Mouse (Mus musculus) layer of hippocampus, adult 11-12 months (tissue): Measurements from ENCODE around the gene Rbm8a.

Experiments
- DNase-seq: peaks from one replicate; pipeline ENCODE4 v3.0.0; 2022; ENCODE audit warnings: low spot score

Rbm8a gene

GRCm38 (mm10) chr3:96629729-96630600, at the start of gene Rbm8a:
Rbm8a (plus strand) TSS chr3:96629933.
- peak; percentile 97 for DNase-seq

DNA sequence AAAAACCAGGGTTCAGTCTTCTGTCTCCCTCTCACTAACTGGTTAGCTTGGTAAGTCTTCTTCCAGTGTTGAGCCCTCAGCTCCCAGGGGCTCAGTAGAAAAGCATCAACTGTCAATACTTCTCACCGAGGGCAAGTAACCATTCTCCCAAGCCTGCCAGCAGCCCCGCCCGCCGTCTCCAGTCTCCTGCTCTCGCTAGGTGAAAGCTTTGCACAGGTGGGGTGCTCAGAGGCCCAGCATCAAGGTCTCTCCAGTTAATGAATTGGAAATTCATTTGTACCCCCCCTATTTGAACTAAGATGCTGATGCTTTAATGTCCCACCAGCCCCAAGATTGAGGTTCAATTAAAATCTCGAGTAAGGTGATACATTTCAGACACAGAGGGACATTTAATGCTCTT, 48.6 kb upstream of the Rbm8a start:
- DNase-seq = no peak

DNA sequence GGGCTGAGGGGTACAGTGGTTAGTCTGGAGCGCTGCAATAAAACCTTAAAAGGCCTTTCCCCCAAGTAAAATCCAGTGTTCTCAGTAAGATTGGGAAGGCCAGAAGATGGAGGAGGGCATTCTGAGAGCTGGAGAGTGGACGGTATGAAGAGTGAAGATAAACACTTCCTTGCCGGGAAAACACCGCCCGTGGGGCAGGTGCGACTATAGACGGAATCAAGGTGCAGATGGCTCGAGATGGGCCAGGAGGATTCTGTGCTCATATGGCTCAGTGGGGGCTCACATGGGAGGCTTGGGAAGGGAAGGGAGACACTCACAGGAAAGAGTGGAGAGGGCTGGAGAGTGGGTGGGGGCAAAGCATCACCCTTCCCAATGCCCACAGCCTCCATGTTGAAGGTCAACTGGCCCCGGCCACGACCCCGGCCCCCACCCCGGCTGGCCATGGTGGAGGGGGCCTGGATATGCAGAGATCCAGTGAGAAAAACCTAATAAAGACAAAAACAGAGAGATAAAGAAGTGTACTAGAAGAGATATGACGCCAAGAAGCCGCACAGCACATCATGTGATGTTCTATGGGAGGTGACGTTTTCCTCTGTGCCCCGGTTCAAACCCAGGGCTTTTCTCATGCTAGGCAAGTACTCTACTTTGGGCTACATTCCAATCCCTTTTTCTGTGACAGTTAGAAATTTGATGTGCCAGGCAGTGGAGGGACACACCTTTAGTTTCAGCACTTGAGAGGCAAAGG, 47.8 kb upstream of the Rbm8a start:
- no peak for DNase-seq

DNA sequence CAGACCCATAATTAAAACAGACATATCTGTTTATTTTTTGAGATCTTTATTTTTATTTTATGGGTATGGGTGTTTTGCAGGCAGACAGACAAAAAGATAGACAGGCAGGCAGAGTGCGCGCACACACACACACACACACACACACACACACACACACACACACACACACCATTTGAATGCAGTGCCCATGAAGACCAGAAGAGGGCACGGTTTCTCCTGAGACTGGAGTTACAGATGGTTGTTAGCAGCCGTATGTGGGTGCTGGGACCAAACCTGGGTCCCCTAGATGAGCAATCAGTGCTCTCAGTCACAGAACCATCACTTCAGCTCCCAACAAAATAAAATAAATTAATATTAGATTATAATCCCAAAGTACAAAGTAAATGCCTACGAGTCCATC, 46.3 kb upstream of the Rbm8a start:
- no peak for DNase-seq

- DNase-seq = no peak
These were observed 39.1 kb upstream of the Rbm8a start for GRCm38 (mm10) chr3:96590657-96591056.

- no peak for DNase-seq
These were observed 36.4 kb upstream of the Rbm8a start for GRCm38 (mm10) chr3:96593374-96593773.

- peak; percentile 94 for DNase-seq
These were observed 35.8 kb upstream of the Rbm8a start, which contains the start of gene Polr3gl for GRCm38 (mm10) chr3:96593790-96594560. Polr3gl (minus strand) TSS chr3:96594181.

DNA sequence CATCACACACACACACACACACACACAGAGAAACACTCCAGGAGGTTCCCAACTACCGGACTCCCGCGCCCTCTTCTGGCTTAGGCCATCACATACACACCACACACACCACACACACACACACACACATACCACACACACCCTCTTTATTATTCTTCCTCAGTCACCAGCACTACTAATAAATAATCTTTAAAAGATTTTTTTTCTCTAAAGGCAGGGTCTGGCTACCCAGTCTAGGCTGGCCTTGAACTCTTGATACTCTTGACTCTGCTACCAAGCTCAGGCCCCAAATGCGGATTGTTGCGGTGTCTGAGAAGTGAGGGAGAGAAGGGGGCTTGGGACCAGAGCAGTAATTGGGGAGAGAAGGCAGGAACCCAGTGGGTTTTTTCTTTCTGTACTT, 34.9 kb upstream of the Rbm8a start:
- DNase-seq = no peak

GRCm38 (mm10) chr3:96595661-96596060, 34.1 kb upstream of the Rbm8a start:
- DNase-seq = no peak

DNA sequence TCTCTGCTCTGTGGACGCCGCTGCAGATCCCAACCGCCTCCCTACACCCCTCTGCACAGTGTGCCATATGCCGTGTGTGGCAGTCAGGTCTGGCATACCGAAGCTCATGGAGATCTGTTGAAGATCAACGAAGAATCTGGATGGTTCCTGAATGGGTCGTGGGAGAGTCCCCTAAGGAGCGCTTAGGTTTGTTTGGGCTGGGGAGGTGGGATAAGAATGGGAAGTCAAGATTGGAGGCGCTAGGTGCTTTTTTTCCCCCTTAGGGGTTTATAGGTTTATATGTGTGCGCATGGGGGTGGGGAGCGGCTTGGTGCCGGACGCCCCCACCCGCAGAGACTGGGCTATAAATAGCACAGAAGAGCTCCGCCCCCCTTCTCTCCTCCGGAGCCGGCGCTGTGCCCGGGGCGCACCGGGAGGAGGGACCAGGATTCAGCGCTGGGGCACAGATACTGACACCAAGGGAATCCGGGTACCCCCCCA, 33.5 kb upstream of the Rbm8a start, which contains the start of gene Ankrd34a:
Gene Ankrd34a, plus strand, starts transcription at position 409 of the 480 bp plus-strand sequence.
- DNase-seq = peak; percentile 79

- no peak for DNase-seq
These were observed 32.9 kb upstream of the Rbm8a start for GRCm38 (mm10) chr3:96596855-96597254.

- DNase-seq = peak; percentile 57
These were observed 32.3 kb upstream of the Rbm8a start for GRCm38 (mm10) chr3:96597435-96597891.

GRCm38 (mm10) chr3:96598156-96599068, 31.3 kb upstream of the Rbm8a start:
- peak; percentile 59 for DNase-seq

GRCm38 (mm10) chr3:96599069-96599393, 30.7 kb upstream of the Rbm8a start:
- no peak for DNase-seq

DNA sequence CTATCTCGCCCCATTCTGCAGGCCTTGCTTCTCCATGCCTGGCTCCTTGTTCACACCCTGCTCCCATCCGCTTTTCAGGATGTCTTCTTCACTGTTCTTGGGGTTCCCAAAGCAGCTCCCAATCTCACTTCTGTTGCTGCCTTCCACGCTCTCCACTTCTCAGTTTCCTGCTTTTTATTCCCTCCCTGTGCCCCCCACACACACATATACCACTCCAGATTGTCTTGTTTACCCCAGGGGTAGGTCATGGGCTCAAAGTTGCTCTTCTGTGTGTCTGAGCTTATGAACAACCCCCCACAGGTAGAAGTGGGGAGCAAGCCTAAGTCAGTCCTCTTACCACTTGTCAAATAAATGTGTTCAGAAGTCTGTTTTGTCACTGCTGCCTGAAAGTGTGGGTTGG, 30.3 kb upstream of the Rbm8a start:
- no peak for DNase-seq

GRCm38 (mm10) chr3:96600639-96601250, 29.0 kb upstream of the Rbm8a start, which contains the start of gene Lix1l:
Lix1l (plus strand) TSS chr3:96601149.
- DNase-seq = peak; percentile 95

DNA sequence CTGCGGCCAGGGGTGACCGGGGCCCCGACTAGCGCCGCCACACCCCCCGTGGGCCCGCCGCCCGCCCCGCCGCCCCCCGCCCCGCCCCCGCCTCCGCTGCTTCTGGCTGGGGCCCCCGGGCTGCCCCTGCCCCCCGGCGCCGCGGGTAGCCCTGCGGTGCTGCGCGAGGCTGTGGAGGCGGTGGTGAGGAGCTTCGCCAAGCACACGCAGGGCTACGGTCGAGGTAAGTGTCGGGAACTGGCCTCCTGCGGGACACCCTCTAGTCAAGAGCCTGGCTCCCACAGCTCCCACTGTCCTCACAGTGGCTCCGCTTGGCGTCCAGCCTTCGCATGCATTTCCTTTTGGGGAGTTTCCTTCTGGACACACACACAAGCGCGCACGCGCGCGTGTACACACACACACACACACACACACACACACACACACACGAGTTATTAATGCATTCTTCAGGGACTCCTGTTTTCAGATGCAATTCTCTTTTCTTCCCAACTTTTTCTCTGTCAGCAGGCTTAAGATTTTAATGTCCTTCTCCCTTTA, 28.4 kb upstream of the Rbm8a start:
- DNase-seq = peak; percentile 62

GRCm38 (mm10) chr3:96601941-96602703, 27.6 kb upstream of the Rbm8a start:
- no peak for DNase-seq

GRCm38 (mm10) chr3:96602704-96603084, 27.0 kb upstream of the Rbm8a start:
- DNase-seq = no peak
